Mouse (Mus musculus): ENCODE data around the gene Sap30bp. TPM values are rescaled to one million over a fixed set of nuclear protein-coding genes. Genes with fewer than 3 reads are reported as not detected.

Gene Sap30bp
- 10 to 100 TPM; 38.0 to 38.1 TPM for total RNA-seq (2021)
- long read RNA-seq, experiment 1, transcript Sap30bp-203 (11 exons, 3,654 nt) = major isoform, 18 of 32 reads
- long read RNA-seq, experiment 1, partial matches to known transcripts = 2 of 32 reads
- long read RNA-seq, experiment 1, other reads (novel, unspliced or antisense) = 12 of 32 reads
- long read RNA-seq, experiment 2, transcript Sap30bp-203 (11 exons, 3,654 nt) = major isoform, 19 of 31 reads
- long read RNA-seq, experiment 2, partial matches to known transcripts = 3 of 31 reads
- long read RNA-seq, experiment 2, other reads (novel, unspliced or antisense) = 9 of 31 reads

DNA sequence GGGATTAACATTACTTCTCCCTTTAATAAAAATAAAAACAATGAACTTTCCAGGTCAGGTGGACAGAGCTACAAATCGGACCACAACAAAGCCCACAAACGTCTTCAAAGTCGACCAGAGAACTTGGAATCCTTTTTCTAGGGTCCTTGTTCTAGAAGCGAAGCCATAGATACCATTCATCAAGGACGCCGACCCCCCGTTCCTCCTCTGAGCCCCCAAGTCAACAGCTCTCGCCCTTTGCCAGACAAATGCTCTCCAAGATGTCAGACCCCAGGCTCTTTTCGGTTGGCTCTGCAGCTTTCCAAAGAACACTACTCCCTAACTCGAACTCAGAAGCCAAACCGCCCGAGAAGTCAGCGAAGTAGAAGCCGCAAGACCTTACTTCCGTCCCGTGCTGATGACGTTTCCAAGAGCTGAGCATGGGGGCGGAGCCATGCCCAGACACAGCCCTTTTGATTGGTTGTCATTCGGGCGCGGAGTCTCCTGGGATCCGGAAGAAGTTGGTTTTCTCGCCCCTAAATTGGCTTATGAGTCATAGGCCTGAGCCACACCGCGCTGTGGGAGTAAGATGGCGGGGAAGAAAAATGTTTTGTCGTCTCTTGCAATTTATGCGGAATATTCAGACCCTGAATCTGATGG is at the start of gene Sap30bp, which contains the start of gene Recql5:
TSS of gene Sap30bp (plus strand) at position 175 of the 639 bp plus-strand sequence.
TSS of gene Recql5 (minus strand) at position 370 of the 639 bp plus-strand sequence.
- DNase-seq = peak; percentile 98

- DNase-seq = no peak
These were observed 48.7 kb upstream of the Sap30bp start for GRCm38 (mm10) chr11:115884361-115884760.

DNA sequence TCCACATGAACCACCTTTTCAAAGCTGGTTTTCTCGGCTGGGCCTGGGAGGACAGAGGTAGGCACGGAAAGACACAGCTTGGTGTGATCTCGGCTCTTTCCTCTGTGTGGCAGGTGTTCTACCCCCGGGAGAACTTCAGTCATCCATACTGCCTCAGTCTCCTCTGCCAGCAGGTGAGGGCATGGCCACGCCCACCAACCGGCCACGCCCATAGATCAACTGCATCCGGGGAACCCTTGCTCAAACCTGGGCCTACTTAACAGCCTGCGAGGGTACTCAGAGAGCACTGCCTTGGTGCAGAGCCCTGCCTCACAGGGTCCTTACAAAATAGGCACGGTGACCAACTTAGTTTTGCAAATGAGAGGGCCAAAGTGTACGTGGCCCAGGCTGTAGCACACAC is 47.8 kb upstream of the Sap30bp start:
- DNase-seq = no peak

DNA sequence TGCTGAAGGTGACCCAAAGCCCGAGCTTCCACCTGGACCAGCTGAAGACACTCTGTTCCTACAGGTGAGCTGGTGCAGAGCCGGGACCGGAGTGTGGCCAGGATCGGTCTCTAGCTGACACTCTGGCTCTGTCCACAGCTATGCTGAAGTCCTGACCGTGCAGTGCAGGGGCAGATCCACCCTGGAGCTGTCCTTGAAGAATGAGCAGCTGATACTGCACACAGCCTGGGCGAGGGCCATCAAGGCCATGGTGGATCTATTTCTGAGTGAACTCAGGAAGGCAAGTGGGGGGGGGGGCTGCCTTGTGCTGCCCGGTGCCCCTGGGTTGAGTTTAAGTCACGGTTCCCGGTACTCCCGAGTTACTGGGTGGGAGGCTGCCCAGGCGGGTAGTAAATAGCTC is 46.6 kb upstream of the Sap30bp start:
- peak; percentile 45 for DNase-seq

GRCm38 (mm10) chr11:115888020-115888419 is 45.1 kb upstream of the Sap30bp start:
- DNase-seq = no peak

GRCm38 (mm10) chr11:115889159-115889558 is 43.9 kb upstream of the Sap30bp start:
- DNase-seq = no peak

DNA sequence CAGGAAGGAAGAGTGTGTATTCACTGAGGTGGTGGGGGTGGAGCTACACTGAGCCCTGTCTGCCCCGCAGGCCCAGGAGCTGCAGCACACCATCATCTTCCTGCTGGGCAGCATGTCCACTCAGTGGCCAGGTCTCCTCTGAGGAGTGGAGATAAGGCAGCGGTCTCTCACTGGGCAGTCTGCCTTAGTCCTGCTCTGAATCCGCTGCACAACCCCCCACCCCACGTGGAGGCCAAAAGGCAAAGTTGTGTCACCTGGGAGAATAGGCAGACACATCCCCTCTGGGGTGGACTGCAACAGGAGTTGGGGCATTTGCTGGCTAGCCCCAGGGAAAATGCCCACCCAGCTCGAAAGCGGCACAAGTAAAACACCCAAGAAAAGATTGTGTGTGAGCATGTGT is 40.9 kb upstream of the Sap30bp start:
- no peak for DNase-seq

GRCm38 (mm10) chr11:115893071-115893470 is 40.0 kb upstream of the Sap30bp start:
- DNase-seq = no peak

DNA sequence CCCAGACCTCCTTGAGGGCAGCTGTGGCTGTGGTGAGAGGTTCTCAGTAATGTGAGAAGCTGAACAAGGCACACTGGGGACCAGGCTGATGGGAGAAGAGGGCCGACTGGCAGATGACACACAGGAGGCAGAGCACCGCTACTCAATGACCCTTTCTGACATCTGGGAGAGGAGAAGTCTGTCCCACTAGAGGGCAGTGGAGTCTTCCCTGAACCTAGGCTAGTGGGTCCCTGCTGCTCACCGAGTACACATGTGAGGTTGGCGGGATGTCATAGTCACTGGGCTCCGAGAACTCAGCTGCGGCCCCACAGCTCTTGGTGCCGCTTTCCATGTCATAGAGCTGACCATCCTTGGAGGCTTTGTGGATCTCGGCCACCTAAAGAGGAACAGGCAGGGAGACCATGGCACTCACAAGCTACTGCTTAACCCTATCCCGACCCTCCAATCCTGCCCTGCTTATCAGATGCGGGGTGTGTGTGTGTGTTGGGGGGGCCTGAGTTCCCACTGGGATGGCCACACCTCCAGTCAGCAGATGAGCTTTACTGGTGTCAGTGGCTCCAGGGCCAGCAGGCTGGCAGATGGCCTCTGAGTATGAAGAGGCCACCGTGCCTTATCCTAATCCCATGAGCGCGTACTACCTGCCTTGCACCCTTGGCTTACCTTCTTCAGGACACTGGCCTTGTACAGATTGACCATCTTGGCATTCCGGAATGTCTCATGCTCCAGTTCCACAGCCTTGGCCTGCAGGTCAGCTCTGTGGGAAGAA is 38.1 kb upstream of the Sap30bp start:
- DNase-seq = no peak

DNA sequence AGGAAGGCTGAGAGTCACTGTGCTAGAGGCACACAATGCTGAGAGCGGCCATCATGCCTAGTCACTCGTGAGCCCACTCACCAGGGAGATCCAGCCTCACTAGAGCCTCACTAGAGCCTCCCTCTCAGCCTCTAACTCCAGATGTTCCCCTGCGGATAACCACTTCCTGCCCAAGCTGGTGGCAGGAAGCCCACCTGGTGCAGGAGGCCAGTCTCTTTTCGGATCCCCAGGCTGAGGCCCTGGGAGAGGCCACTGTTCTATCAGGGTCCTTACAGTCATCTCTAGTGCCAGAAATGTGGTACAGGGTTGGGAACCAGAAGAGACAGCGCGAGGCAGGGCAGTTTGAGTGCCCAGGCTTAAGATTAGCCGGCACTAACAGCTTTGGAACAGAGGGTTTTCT is 34.6 kb upstream of the Sap30bp start:
- no peak for DNase-seq

- DNase-seq = peak; percentile 69
These were observed 34.2 kb upstream of the Sap30bp start for GRCm38 (mm10) chr11:115898886-115899285.

DNA sequence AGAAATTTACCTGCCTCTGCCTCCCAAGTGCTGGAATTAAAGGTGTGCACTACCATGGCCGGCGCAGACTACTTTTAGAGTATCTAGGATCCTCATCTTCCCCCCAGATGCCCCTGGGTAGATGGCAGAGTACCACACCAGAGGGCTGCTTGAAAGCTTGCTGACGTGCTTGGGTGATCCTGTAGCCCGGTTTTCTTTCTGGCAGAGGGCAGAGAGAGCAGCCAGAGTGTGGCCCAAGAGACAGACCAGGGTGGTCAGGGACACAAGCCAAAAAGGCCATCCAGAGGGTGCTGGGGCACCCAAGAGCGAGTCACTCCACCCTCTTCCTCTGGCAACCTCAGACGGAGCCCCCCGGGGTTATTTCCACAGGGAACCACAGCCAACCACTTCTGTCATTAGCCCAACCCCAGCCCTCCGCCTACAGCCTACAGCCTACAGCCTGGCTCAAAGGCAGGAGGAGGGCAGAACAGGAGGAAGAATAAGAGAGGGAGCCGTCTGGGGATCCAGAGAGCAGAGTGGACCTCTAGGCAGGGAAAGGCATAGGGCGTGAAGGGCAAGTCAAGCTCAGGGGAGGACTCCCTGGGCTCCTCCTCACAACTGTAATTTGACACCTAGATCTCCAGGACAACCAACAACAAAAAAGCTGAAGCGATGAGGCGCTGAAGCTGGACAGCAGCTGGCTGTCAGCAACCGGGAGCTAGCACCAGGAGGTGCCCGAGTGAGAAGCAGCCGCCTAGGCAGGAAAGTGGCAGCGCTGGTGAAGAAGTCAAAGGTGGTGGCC is 33.4 kb upstream of the Sap30bp start, which contains the start of gene Smim5:
TSS of gene Smim5 (plus strand) at position 481 of the 781 bp plus-strand sequence.
- DNase-seq = peak; percentile 68

DNA sequence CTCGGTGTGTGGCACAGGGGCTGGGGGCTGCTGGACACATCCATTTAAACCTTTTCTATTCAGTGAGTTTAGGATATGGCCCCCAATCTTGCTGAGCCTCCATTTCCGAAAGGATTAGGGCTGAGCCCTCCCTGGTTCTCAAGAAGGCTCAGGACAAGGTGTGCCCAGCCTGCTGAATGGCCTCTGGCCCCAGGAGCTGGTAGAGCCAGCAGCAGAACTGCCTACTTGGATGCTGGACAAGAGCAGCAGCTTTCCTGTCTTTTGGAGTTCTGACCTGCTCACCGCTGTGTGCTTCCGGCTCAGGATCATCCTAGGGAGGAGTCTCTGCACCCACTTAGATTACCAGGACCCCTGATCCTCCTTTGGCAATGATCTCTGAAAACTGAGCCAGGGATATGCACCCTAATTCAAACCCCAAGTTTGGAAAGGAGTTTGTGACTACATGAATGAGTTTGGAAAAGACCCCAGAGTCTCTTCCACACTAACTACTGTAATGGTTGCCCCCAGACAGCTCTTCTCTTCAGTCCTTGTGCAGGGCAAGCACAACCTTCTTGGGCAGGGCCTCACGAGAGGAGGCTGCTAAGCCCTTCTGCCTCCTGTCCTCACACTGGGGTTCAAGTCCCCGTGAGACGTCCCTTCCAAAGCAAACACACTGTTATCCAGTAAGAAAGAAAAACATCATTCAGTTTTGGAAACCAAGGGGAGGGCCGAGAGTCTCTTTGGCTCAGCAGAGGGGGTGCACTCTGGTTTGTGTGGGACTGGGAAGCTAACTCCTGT is 32.3 kb upstream of the Sap30bp start:
- DNase-seq = no peak

GRCm38 (mm10) chr11:115901338-115902161 is 31.5 kb upstream of the Sap30bp start:
- no peak for DNase-seq

GRCm38 (mm10) chr11:115902177-115902576 is 30.9 kb upstream of the Sap30bp start:
- no peak for DNase-seq

DNA sequence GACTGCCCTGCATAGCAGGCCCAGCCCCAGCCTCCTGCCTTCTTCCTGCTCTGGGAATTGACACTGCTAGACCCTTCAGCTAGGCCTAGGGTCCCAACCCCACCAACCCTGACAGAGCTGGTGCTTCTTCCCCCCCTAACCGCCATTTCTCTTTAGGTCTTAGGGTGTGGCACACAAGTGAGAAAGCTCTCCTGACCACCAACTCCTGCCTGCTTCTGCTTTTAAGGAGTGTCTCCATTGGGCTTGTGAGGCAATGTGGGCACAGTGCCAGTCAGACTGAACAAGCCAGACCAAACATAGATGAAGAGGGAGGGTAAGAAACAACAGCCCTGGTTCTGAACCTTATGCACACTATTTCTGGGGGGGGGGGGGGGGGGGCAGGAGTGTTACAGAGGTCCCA is 30.3 kb upstream of the Sap30bp start:
- DNase-seq = peak; percentile 65

- DNase-seq = peak; percentile 31
These were observed 29.5 kb upstream of the Sap30bp start for GRCm38 (mm10) chr11:115903384-115904230.

- no peak for DNase-seq
These were observed 28.7 kb upstream of the Sap30bp start for GRCm38 (mm10) chr11:115904231-115904955.
